Mouse (Mus musculus): ENCODE data around the gene Arhgef25.

Gene Arhgef25

DNA sequence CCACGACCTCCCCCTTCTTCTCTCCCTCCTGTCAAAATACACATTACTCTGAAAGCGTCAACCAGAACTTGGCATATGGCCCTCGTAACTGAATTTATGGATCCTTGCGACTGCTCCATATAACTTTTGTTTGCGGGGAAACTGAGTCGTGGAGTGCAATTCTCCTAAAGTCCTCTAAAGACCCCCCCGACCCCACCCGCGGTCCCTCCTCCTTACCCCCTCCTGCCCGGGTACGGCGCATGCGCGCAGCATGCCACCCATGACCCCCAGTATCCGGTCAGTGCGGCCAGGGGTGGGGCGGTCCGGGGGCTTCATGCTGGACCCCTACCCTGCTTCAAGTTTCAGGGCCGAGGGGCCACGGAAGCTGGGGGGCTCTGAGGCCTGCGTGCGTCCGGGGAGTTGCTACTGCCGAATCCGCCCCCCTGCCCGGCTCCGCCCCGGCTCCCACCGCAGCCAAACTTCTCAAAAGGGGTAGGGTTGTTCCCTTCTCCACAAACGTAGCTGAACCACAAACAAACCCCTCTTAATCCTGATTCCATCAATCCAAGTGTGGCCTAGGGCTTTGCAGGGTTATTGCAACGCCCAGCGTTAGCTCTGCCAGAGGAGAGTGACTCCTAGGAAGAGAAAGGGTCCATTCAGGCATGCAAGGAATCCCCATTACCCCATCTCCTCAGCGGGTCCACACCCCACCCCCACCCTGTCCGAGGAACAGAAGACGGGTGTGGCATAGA lies at the start of gene Arhgef25:
Gene Arhgef25 (minus strand): TSS at position 433 of the 731 bp plus-strand sequence.
- no peak for DNase-seq (ENCODE audit: low read depth, low spot score)

GRCm38 (mm10) chr10:127238241-127238824 lies 48.5 kb upstream of the Arhgef25 start:
- DNase-seq (ENCODE audit: low read depth, low spot score): no peak

GRCm38 (mm10) chr10:127236541-127236940 lies 46.7 kb upstream of the Arhgef25 start:
- no peak for DNase-seq (ENCODE audit: low read depth, low spot score)

GRCm38 (mm10) chr10:127233141-127233540 lies 43.3 kb upstream of the Arhgef25 start:
- no peak for DNase-seq (ENCODE audit: low read depth, low spot score)

DNA sequence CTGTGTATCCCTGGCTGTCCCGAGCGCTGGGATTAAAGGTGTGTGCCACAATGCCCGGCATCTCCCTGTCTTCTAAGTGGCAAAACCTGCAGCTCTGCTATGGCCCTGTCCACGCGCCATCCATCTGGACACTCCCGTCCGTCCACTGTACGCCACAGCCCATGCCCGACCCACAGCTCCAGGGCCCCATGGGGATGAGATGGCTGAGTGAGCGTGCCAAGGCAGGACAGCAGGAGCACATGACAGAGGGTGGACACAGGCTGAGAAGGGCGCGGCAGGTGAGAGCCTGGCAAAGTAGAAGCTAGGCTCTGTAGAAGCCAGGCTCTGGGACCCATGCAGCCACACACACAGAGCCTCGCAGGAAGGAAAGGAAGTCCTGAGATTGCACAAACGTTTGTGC lies 41.9 kb upstream of the Arhgef25 start:
- no peak for DNase-seq (ENCODE audit: low read depth, low spot score)

- DNase-seq (ENCODE audit: low read depth, low spot score): no peak
Observed at GRCm38 (mm10) chr10:127230693-127231092, 40.8 kb upstream of the Arhgef25 start.

GRCm38 (mm10) chr10:127228897-127229296 lies 39.0 kb upstream of the Arhgef25 start:
- no peak for DNase-seq (ENCODE audit: low read depth, low spot score)

- DNase-seq (ENCODE audit: low read depth, low spot score): no peak
Observed at GRCm38 (mm10) chr10:127227163-127227562, 37.3 kb upstream of the Arhgef25 start.

DNA sequence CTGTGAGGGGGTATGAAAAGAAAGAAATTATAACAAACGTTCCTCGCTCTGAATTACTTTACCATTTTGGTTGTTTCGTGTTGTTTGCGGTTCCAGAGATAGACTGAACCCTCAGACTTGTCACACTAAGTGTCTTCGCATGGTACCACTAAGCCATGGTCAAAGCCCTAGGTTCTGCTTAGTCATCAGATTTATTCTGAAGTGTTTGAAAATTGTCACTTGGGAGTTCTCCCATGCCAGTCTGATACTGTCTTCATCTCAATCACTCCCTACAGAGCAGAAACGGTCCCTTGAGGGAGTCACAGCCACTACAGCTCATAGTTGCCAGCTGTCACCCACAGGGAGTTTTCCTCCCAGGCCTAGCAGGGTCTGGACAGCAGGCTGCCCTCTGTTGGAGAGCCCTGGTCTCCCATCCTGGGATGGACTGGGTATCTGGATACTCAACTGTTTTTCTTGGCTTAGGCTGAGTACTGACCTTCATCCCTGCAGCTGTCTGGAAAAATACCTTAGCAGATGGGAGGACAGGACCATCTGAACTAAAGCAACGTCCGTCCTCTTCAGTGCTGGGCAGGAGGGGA lies 36.5 kb upstream of the Arhgef25 start:
- no peak for DNase-seq (ENCODE audit: low read depth, low spot score)

GRCm38 (mm10) chr10:127225732-127226131 lies 35.8 kb upstream of the Arhgef25 start:
- DNase-seq (ENCODE audit: low read depth, low spot score): no peak

GRCm38 (mm10) chr10:127225213-127225612 lies 35.3 kb upstream of the Arhgef25 start:
- no peak for DNase-seq (ENCODE audit: low read depth, low spot score)

DNA sequence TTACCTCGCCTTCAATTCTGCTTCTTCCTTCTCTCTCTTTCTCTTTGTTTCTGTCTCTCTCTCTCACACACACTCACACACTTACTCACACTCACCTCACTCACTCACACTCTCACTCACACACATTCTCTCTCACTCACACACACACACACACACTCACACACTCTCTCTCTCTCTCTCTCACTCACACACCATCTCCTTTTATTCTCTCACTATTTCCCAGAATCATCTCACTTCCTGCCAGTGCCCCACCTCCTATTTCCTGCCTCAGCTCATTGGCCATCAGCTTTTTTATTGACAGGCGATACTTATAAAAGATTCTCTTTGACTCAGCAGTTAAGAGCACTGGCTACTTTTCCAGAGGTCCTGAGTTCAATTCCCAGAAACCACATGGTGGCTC lies 28.5 kb upstream of the Arhgef25 start:
- DNase-seq (ENCODE audit: low read depth, low spot score): no peak

- DNase-seq (ENCODE audit: low read depth, low spot score): no peak
Observed at GRCm38 (mm10) chr10:127217177-127217576, 27.3 kb upstream of the Arhgef25 start.

- DNase-seq (ENCODE audit: low read depth, low spot score): no peak
Observed at GRCm38 (mm10) chr10:127216456-127216855, 26.6 kb upstream of the Arhgef25 start.

GRCm38 (mm10) chr10:127214422-127214803 lies 24.5 kb upstream of the Arhgef25 start:
- no peak for DNase-seq (ENCODE audit: low read depth, low spot score)

DNA sequence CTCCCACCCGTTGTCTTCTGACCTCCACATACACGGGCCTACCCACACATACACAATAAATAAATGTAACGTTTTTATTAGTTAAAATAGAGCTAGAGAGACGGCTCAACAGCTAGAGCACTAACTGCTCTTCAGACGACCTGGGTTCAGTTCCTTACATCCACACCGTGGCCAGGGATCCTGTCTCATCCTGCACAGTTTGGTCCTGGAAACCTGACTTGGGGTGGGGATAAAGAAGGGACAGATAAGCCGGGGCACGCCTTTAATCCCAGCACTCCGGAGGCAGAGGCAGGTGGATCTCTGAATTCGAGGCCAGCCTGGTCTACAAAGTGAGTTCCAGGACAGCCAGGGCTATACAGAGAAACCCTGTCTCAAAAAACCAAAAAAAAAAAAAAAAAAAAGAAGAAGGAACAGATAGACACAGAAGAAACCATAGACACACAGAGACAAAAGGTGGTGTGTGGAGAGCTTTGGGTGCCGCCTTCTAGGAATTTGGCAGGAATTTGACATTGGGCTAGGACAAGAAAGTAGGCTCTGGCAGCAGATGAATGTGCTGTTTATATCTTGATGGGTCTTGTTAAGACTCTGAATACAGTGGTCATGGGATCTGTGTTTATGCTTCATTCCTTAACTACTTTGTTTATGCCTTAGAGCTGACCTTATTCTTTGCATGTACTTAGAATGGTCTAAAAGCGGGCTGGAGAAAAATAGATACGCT lies 24.0 kb upstream of the Arhgef25 start:
- no peak for DNase-seq (ENCODE audit: low read depth, low spot score)

- DNase-seq (ENCODE audit: low read depth, low spot score): no peak
Observed at GRCm38 (mm10) chr10:127213272-127213671, 23.4 kb upstream of the Arhgef25 start.

DNA sequence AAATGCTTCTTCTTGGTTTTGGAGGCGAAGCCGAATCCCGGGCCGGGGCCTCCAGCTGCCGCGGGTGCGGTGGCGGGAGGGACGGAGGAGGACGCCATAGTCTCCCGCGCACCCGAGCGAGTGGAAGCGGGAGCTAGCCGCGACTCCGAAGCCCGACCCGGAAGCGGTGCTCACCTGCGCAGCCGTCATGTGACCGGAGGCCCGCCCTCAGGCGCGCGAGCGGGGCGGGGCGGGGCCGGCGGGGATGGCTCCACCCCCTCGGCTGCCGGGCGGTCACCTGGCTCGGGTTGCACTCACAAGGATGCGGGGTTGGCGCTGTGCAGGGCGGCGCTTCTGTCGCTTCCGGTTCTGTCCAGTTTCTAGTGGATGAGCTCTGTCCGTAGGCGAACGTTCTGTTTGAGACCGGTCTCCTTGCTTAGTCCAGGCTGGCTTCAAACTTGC lies 21.6 kb upstream of the Arhgef25 start, which contains the start of gene Pip4k2c:
Gene Pip4k2c (minus strand): TSS at position 172 of the 441 bp plus-strand sequence.
- peak; percentile 50 for DNase-seq (ENCODE audit: low read depth, low spot score)

DNA sequence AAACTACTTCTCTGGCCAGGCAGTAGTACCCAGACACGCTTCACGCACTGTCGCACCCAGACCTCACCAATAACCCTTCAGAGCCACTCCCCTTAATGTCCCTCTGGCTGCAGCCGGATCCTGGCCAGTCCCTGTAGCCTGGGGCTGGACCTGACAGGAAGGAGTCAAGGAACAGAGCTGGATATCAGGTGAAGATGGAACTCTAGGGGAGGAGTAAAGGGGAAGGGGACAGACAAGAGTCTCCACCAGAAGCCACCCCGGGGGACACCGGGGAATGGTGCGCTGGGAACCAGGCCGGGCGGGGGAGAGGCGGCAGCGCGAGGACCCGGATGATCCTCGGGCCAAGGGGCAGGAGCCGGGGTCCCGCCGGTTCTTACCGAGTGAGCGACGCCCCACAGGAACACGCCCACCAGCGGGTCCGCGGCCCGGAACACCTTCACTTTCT lies 21.1 kb upstream of the Arhgef25 start:
- DNase-seq (ENCODE audit: low read depth, low spot score): no peak

GRCm38 (mm10) chr10:127209928-127210570 lies 20.2 kb upstream of the Arhgef25 start:
- no peak for DNase-seq (ENCODE audit: low read depth, low spot score)

- DNase-seq (ENCODE audit: low read depth, low spot score): no peak
Observed at GRCm38 (mm10) chr10:127208921-127209320, 19.0 kb upstream of the Arhgef25 start.

GRCm38 (mm10) chr10:127205373-127205772 lies 15.5 kb upstream of the Arhgef25 start:
- no peak for DNase-seq (ENCODE audit: low read depth, low spot score)
